Mouse (Mus musculus) limb, embryonic 14.5 days (tissue): ENCODE data around the gene Tst. TPM values are rescaled to one million over a fixed set of nuclear protein-coding genes. Genes with fewer than 3 reads are reported as not detected.

ENCODE experiments used
- ATAC-seq: fragments of 200-750 bp; cut with Nextera tagmentation; 2 replicates; pipeline ENCODE4 v1.8.0; 2017; ENCODE audit warnings: low read depth, moderate number of reproducible peaks, moderate TSS enrichment; ENCODE audit not compliant: low FRiP score
- DNase-seq: peaks from one replicate; pipeline ENCODE4 v3.0.0-alpha.2; 2015; ENCODE audit warnings: low spot score
- H3K27ac ChIP-seq: fragments of 300-500 bp; sonication (generic); replicated peaks from 2 replicates; pipeline ENCODE4 v1.5.1; 2014; ENCODE audit warnings: low read depth, mild to moderate bottlenecking, low read length, moderate library complexity, mixed read lengths
- H3K27me3 ChIP-seq: fragments of 300-500 bp; sonication (generic); 2 replicates; pipeline ENCODE4 v1.6.1; 2014; ENCODE audit warnings: low read length, mixed read lengths; ENCODE audit not compliant: control insufficient read depth, insufficient read depth
- H3K36me3 ChIP-seq: fragments of 300-500 bp; sonication (generic); 2 replicates; pipeline ENCODE4 v1.6.1; 2014; ENCODE audit warnings: mild to moderate bottlenecking, low read length, moderate library complexity, mixed read lengths; ENCODE audit not compliant: control insufficient read depth, insufficient read depth
- H3K4me1 ChIP-seq: fragments of 300-500 bp; sonication (generic); 2 replicates; pipeline ENCODE4 v1.6.1; 2014; ENCODE audit warnings: antibody characterized with exemption, low read length, mixed read lengths; ENCODE audit not compliant: control insufficient read depth, insufficient read depth
- H3K4me2 ChIP-seq: fragments of 300-500 bp; sonication (generic); replicated peaks from 2 replicates; pipeline ENCODE4 v1.6.1; 2014; ENCODE audit warnings: low read depth, mild to moderate bottlenecking, low read length, moderate library complexity; ENCODE audit not compliant: severe bottlenecking
- H3K4me3 ChIP-seq: fragments of 300-500 bp; sonication (generic); replicated peaks from 2 replicates; pipeline ENCODE4 v1.5.1; 2014; ENCODE audit warnings: low read length
- H3K9ac ChIP-seq: fragments of 300-500 bp; sonication (generic); 2 replicates; pipeline ENCODE4 v1.6.1; 2014; ENCODE audit warnings: mild to moderate bottlenecking, low read depth, low read length, moderate library complexity; ENCODE audit not compliant: severe bottlenecking
- H3K9me3 ChIP-seq: fragments of 300-500 bp; sonication (generic); 2 replicates; pipeline ENCODE4 v1.6.1; 2016; ENCODE audit warnings: low read length; ENCODE audit not compliant: control insufficient read depth
- POLR2A ChIP-seq: fragments of 200-500 bp; IDR thresholded peaks from 2 replicates; pipeline ENCODE4 v1.8.0; 2012; ENCODE audit warnings: inconsistent platforms, mild to moderate bottlenecking, moderate library complexity, borderline replicate concordance; ENCODE audit not compliant: insufficient read depth, insufficient read length; ENCODE audit errors: extremely low read depth
- WGBS: fragments of 180-500 bp; shearing (Covaris S2); extraction: QIAGEN DNeasy Blood & Tissue Kit; methylation state at CpG from one replicate; pipeline ENCODE4 v1.1.7; 2014; 5-methylcytosine and 5-hydroxymethylcytosine counted together
- polyA plus RNA-seq, 2 experiments: library from polyadenylated mRNA; depleted of rRNA in 1 of 2; stranded (reverse) in 1 of 2; unstranded in 1 of 2; fragments of >200 nt; fragmentation: Nextera tagmentation in 1 of 2; extraction: Ambion mirVana in 1 of 2; gene quantifications; 2 replicates each; pipeline versions ENCODE4 v1.2.1 to v1.2.3; 2012 to 2014

Tst gene
- polyA plus RNA-seq, 2 experiments: 8.3 to 12.8 TPM

DNA sequence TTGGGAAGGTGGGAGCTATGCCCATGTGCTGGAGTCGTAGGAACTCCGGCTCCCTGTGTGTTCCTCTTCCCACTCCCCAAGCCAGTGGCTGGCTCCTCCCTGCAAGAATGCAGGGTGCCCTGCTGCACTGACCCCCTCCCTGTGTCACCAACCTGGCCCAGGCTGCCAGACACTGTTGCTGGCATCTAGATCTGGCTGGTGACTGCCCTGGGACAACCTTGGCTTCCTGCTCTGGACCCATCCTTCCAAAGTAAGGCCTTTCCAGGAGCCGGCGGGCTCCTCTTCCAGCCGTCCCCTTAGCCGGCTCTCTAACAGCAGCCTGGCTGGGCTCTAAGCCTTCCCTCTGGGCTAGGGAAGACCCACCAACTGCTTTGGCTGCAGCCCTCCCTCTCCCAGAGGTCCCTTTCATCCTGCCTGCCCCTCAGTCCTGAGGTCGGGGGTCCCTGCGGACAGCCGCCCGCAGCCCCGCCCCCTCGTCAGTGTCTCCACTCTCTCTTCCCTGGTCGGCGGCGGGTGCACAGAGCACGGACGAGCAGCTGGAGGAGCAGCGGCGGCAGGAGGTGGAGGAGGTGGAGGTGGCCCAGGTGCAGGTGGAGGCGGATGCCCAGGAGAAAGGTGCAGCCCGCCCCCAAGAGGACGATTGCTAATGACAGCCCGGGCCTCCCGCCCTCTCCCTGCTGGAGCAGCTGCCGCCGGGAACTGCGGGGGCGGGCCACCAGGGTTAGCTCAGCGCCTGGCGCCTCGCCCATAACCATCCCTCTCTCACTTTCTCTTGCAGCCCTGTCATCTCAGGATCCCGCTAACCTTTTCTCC, 30.9 kb upstream of the Tst start:
- no peak for TF ChIP-seq POLR2A
- ATAC-seq: peak; percentile 70
- 13% methylated on average over 21 of the region's 32 CpGs for WGBS

DNA sequence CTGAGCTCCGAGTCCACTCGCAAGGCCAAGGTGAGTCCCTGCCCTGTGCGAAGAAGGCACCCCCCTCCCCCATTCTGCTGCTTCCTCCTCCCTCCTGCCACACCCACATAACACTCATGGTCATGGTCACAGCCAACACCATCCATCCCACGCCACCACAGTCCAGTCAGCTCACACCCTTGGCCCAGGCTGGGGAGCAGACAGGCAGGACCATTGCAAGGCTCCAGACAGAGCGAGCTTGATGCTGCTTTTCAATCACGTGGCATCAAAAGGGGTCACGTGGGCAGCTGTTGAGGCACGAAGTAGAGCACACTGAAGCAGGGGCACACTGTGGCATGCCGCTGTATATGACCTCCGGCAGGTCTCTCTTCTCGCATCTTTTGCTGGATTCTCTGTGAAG, 30.0 kb upstream of the Tst start:
- Histone ChIP-seq H3K4me1 (peaks cover 12% of the 10 kb centered on the region), H3K36me3 (peaks cover 51% of the 10 kb centered on the region), H3K9ac (no peak overlapping the region), H3K4me3 (no peak overlapping the region), H3K27ac (no peak overlapping the region), H3K27me3 (0 out of 2 replicates have a peak, but pooled peaks cover 6% of the 10 kb centered on the region), H3K9me3 (no peaks in the 10 kb centered on the region), H3K4me2 (no peak overlapping the region)
- no peak for DNase-seq
- 83% methylated on average over 11 of the region's 11 CpGs for WGBS
- no peak for ATAC-seq
- no peak for TF ChIP-seq POLR2A

More for the DNA sequence above, 30.9 kb upstream of the Tst start:
- Histone ChIP-seq H3K9me3 (no peaks in the 10 kb centered on the region), H3K36me3 (peaks cover 44% of the 10 kb centered on the region), H3K27ac (no peak overlapping the region), H3K27me3 (0 out of 2 replicates have a peak, but pooled peaks cover 6% of the 10 kb centered on the region), H3K9ac (peak overlapping the region; percentile 28; the same call in 1 of the 2 replicates), H3K4me3 (peak overlapping the region; percentile 20), H3K4me1 (peaks cover 12% of the 10 kb centered on the region), H3K4me2 (peak overlapping the region; percentile 45)
- peak; percentile 90 for DNase-seq

DNA sequence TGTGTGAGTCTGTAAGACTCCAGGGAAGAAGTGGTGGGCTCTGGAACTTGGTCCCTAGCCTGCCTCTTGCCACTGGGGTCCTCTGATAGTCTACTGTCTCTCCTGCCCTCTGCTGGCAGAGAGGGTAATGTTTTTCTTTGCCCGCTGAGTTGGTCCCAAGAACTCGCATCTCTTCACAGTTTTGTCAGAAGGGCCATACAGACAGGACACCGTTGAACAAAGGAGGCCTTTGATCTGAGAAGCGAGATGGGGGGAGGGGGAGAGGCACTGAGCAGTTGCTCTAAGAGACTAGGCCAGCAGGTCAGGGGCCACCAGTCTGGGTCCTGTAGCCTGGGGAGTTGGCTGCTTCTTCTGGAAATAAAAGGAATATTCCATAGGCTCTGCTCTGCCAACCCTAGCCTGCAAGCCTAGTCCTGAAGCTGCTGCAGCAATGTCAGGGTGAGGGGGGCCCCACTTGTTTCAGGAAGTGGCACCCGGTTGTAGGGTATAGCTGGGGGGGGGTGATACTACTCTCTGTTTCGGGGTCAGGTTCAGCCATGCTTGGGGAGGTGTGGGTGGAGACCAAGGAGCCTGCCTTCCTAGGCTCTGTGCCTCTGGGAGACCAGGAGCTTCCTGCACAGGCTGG, 29.3 kb upstream of the Tst start:
- peaks cover 53% of the 10 kb centered on the region for H3K36me3 ChIP-seq
- TF ChIP-seq POLR2A: no peak
- H3K4me1 ChIP-seq: peaks cover 13% of the 10 kb centered on the region
- ATAC-seq (no peak), DNase-seq (no peak)
- H3K27ac ChIP-seq: no peak overlapping the region
- H3K9me3 ChIP-seq: no peaks in the 10 kb centered on the region
- 45% methylated on average over 6 of the region's 6 CpGs for WGBS
- H3K27me3 ChIP-seq: 0 out of 2 replicates have a peak, but pooled peaks cover 6% of the 10 kb centered on the region
- no peak overlapping the region for H3K4me2 ChIP-seq
- no peak overlapping the region for H3K4me3 ChIP-seq
- no peak overlapping the region for H3K9ac ChIP-seq

DNA sequence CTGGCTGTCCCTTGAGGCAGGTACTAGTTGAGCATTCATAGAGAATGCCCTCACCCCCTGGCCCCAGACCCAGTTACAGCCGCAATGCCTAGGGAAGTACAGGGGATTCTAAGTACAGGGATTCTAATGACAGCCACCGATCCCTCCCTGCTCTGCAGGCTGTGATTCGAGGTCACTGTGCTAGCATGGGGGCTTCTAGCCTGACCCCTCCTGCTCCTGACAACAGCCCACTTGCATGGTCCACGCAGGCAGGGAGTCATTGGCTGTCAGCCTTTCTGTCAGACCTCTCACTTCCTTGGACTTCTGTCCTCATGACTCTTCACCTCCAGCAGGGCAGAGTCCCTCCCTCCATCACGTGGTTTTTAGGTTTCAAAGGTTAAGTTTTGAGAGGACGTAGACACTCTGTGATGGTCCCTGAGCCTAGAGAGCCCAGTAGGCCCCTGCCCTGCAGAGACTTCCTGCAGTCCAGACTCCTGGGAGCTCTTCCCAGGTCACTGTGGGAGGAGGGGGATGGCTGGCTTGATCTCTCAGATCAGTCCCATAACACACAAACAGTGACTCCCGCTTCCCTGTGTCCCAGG, 25.9 kb upstream of the Tst start:
- no peak for ATAC-seq
- Histone ChIP-seq H3K4me2 (no peak overlapping the region), H3K27ac (no peak overlapping the region), H3K9me3 (no peaks in the 10 kb centered on the region), H3K9ac (no peak overlapping the region), H3K4me1 (peaks cover 12% of the 10 kb centered on the region), H3K4me3 (no peak overlapping the region), H3K36me3 (peaks cover 51% of the 10 kb centered on the region), H3K27me3 (0 out of 2 replicates have a peak, but pooled peaks cover 5% of the 10 kb centered on the region)
- no peak for DNase-seq
- 80% methylated on average over 7 of the region's 7 CpGs for whole genome bisulfite sequencing
- no peak for TF ChIP-seq POLR2A

DNA sequence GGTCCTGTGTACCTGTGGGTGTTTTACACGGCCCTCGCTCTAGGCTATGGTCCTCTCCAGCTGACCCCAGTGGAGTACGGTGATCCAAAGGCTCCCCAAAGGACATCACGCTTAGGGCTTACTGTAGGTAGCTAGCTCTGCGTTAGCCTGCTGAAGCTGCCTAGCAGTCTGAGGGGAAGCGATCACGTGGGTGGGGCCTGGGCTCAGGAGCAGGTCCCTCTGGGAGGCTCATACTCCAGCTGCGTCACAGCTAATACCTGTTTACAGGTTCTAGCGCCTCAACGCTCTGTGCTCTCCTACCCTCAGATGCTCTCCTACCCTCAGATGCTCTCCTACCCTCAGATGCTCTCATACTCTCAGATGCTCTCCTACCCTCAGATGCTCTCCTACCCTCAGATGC, 25.2 kb upstream of the Tst start:
- H3K36me3 ChIP-seq: peaks cover 49% of the 10 kb centered on the region
- no peak overlapping the region for H3K4me2 ChIP-seq

More for the DNA sequence above, 25.2 kb upstream of the Tst start:
- no peak for TF ChIP-seq POLR2A
- H3K27ac ChIP-seq: no peak overlapping the region
- 74% methylated on average over 10 of the region's 10 CpGs for WGBS
- no peak overlapping the region for H3K4me3 ChIP-seq
- H3K4me1 ChIP-seq: peaks cover 8% of the 10 kb centered on the region
- ATAC-seq (no peak), DNase-seq (no peak)
- no peak overlapping the region for H3K9ac ChIP-seq
- no peaks in the 10 kb centered on the region for H3K27me3 ChIP-seq
- no peaks in the 10 kb centered on the region for H3K9me3 ChIP-seq
